Mouse (Mus musculus) heart, postnatal 0 days (tissue): ENCODE results near the gene Ctf1. TPM values are rescaled to one million over a fixed set of nuclear protein-coding genes. Genes with fewer than 3 reads are reported as not detected.

ENCODE experiments used
- ATAC-seq: fragments of 200-750 bp; cut with Nextera tagmentation; 2 replicates; pipeline ENCODE4 v1.8.0; 2017; ENCODE audit warnings: low read depth, moderate number of reproducible peaks, moderate library complexity; ENCODE audit not compliant: insufficient read depth
- DNase-seq: peaks from one replicate; pipeline ENCODE4 v3.0.0-alpha.2; 2016; ENCODE audit warnings: low spot score
- H3K27ac ChIP-seq: fragments of 300-500 bp; sonication (generic); 2 replicates; pipeline ENCODE4 v1.5.1; 2014; ENCODE audit warnings: low read depth, mild to moderate bottlenecking
- H3K27me3 ChIP-seq: fragments of 300-500 bp; sonication (generic); 2 replicates; pipeline ENCODE4 v1.6.1; 2014; ENCODE audit warnings: low read length, mixed read lengths; ENCODE audit not compliant: control insufficient read depth, insufficient read depth
- H3K36me3 ChIP-seq: fragments of 300-500 bp; sonication (generic); replicated peaks from 2 replicates; pipeline ENCODE4 v1.6.1; 2014; ENCODE audit warnings: low read length, mixed read lengths; ENCODE audit not compliant: control insufficient read depth, insufficient read depth
- H3K4me1 ChIP-seq: fragments of 300-500 bp; sonication (generic); 2 replicates; pipeline ENCODE4 v1.6.1; 2014; ENCODE audit warnings: antibody characterized with exemption; ENCODE audit not compliant: control insufficient read depth, insufficient read depth
- H3K4me2 ChIP-seq: fragments of 300-500 bp; sonication (generic); 2 replicates; pipeline ENCODE4 v1.6.1; 2014; ENCODE audit warnings: low read depth, mild to moderate bottlenecking, low read length, moderate library complexity
- H3K4me3 ChIP-seq: fragments of 300-500 bp; sonication (generic); 2 replicates; pipeline ENCODE4 v1.5.1; 2014; ENCODE audit warnings: low read depth, low read length
- H3K9ac ChIP-seq: fragments of 300-500 bp; sonication (generic); replicated peaks from 2 replicates; pipeline ENCODE4 v1.6.1; 2014; ENCODE audit warnings: low read depth, low read length, mixed read lengths
- H3K9me3 ChIP-seq: fragments of 300-500 bp; sonication (generic); replicated peaks from 2 replicates; pipeline ENCODE4 v1.6.1; 2016; ENCODE audit warnings: low read length; ENCODE audit not compliant: control insufficient read depth
- CTCF ChIP-seq: IDR thresholded peaks from 2 replicates; pipeline ENCODE4 v1.5.1; 2016; ENCODE audit warnings: antibody characterized with exemption, control low read depth, low read depth
- EP300 ChIP-seq: IDR thresholded peaks from 2 replicates; pipeline ENCODE4 v1.6.1; 2016; ENCODE audit warnings: antibody characterized with exemption, low read depth
- WGBS: fragments of 180-500 bp; shearing (Covaris S2); extraction: QIAGEN DNeasy Blood & Tissue Kit; methylation state at CpG from one replicate; pipeline ENCODE4 v1.1.7; 2014; 5-methylcytosine and 5-hydroxymethylcytosine counted together
- polyA plus RNA-seq: library from polyadenylated mRNA; unstranded; fragments of >200 nt; fragmentation: Nextera tagmentation; extraction: Ambion mirVana; gene quantifications from 2 replicates; pipeline ENCODE4 v1.2.1, GENCODE M21; 2015
- total RNA-seq: library from RNA; depleted of rRNA; stranded (reverse); fragments of >200 nt; gene quantifications from 2 replicates; pipeline ENCODE4 v1.2.3, GENCODE M21; 2014; ENCODE audit warnings: low replicate concordance

The Ctf1 gene
- total and polyA plus RNA-seq, 2 experiments from 2014 or later = 2.6 to 11.1 TPM

GRCm38 (mm10) chr7:127711456-127711855, 1.1 kb upstream of the Ctf1 start:
- peaks cover 4% of the 10 kb centered on the region for H3K36me3 ChIP-seq
- H3K4me1 ChIP-seq = peaks cover 19% of the 10 kb centered on the region
- H3K9ac ChIP-seq = no peak overlapping the region
- no peaks in the 10 kb centered on the region for H3K27me3 ChIP-seq
- no peak overlapping the region for H3K4me3 ChIP-seq
- no peaks in the 10 kb centered on the region for H3K9me3 ChIP-seq
- TF ChIP-seq CTCF (no peak), EP300 (no peak)
- no peak for DNase-seq
- H3K27ac ChIP-seq = no peak overlapping the region
- no peak overlapping the region for H3K4me2 ChIP-seq
- WGBS = 83% methylated on average over 3 of the region's 3 CpGs
- no peak for ATAC-seq

GRCm38 (mm10) chr7:127714816-127715215, 2.3 kb downstream of the Ctf1 start:
- no peaks in the 10 kb centered on the region for H3K9me3 ChIP-seq
- DNase-seq (no peak), ATAC-seq (no peak)
- H3K27ac ChIP-seq = no peak overlapping the region
- TF ChIP-seq CTCF (no peak), EP300 (no peak)
- no peaks in the 10 kb centered on the region for H3K27me3 ChIP-seq
- H3K4me1 ChIP-seq = peaks cover 12% of the 10 kb centered on the region
- H3K4me2 ChIP-seq = no peak overlapping the region
- no peak overlapping the region for H3K9ac ChIP-seq
- no peaks in the 10 kb centered on the region for H3K36me3 ChIP-seq
- 83% methylated on average over 4 of the region's 4 CpGs for WGBS
- no peak overlapping the region for H3K4me3 ChIP-seq

- peaks cover 12% of the 10 kb centered on the region for H3K4me1 ChIP-seq
- H3K4me2 ChIP-seq = peak overlapping the region; percentile 56
- DNase-seq (no peak), ATAC-seq (peak; percentile 52)
- peak overlapping the region; percentile 44; the same call in 1 of the 2 replicates for H3K9ac ChIP-seq
- 3% methylated on average over 40 of the region's 41 CpGs for WGBS
- H3K4me3 ChIP-seq = peak overlapping the region; percentile 27
- no peaks in the 10 kb centered on the region for H3K27me3 ChIP-seq
- TF ChIP-seq CTCF = peak; percentile 48
- no peak for TF ChIP-seq EP300
- H3K27ac ChIP-seq = no peak overlapping the region
- no peaks in the 10 kb centered on the region for H3K36me3 ChIP-seq
- no peaks in the 10 kb centered on the region for H3K9me3 ChIP-seq
Observed at GRCm38 (mm10) chr7:127716992-127717391, 4.5 kb downstream of the Ctf1 start.

GRCm38 (mm10) chr7:127718339-127718738, 5.8 kb downstream of the Ctf1 start:
- Histone ChIP-seq H3K27ac (no peak overlapping the region), H3K36me3 (no peaks in the 10 kb centered on the region), H3K9ac (no peak overlapping the region), H3K4me3 (no peak overlapping the region), H3K9me3 (no peaks in the 10 kb centered on the region), H3K27me3 (no peaks in the 10 kb centered on the region), H3K4me1 (peaks cover 6% of the 10 kb centered on the region; the same call in 1 of the 2 replicates), H3K4me2 (no peak overlapping the region)
- TF ChIP-seq CTCF = no peak
- TF ChIP-seq EP300 = no peak
- WGBS = 79% methylated on average over 6 of the region's 6 CpGs
- DNase-seq = no peak
- ATAC-seq = no peak

GRCm38 (mm10) chr7:127719258-127719657, 6.7 kb downstream of the Ctf1 start:
- H3K36me3 ChIP-seq = no peaks in the 10 kb centered on the region
- no peak overlapping the region for H3K4me2 ChIP-seq
- no peaks in the 10 kb centered on the region for H3K27me3 ChIP-seq
- no peak for DNase-seq
- 69% methylated on average over 6 of the region's 6 CpGs for WGBS
- no peaks in the 10 kb centered on the region for H3K9me3 ChIP-seq
- no peak overlapping the region for H3K27ac ChIP-seq
- peaks cover 6% of the 10 kb centered on the region; the same call in 1 of the 2 replicates for H3K4me1 ChIP-seq
- H3K4me3 ChIP-seq = no peak overlapping the region
- ATAC-seq = no peak
- TF ChIP-seq EP300 (no peak), CTCF (no peak)
- H3K9ac ChIP-seq = no peak overlapping the region

- Histone ChIP-seq H3K4me3 (no peak overlapping the region), H3K9me3 (no peaks in the 10 kb centered on the region), H3K4me2 (no peak overlapping the region), H3K4me1 (no peaks in the 10 kb centered on the region), H3K36me3 (no peaks in the 10 kb centered on the region), H3K27me3 (no peaks in the 10 kb centered on the region), H3K27ac (no peak overlapping the region), H3K9ac (no peak overlapping the region)
- TF ChIP-seq EP300 (no peak), CTCF (no peak)
- WGBS = 50% methylated on average over 2 of the region's 2 CpGs
- no peak for ATAC-seq
- DNase-seq = no peak
Observed at GRCm38 (mm10) chr7:127725490-127725889, 13.0 kb downstream of the Ctf1 start.
